Mouse (Mus musculus): ENCODE measurements at regions not wholly inside any gene's neighbourhood (a gene's known extent, or its start where the extent isn't known, plus 50 kb on each side); places are given as distances from the start of the nearest gene placed in this dataset.

GRCm38 (mm10) chr8:11062348-11062946, 54.2 kb upstream of the Irs2 start:
- H3K36me3 ChIP-seq (ENCODE audit: control insufficient read depth, insufficient read depth, low read length): no peaks in the 10 kb centered on the region
- H3K4me1 ChIP-seq (ENCODE audit: control insufficient read depth, insufficient read depth, insufficient read length, low read length): no peaks in the 10 kb centered on the region
- TF ChIP-seq CTCF (IDR thresholded peaks at IDR 0.05; ENCODE audit: extremely low read depth, insufficient read length, insufficient replicate concordance, low read depth, low read length): no peak
- no peak for TF ChIP-seq POLR2A (IDR thresholded peaks at IDR 0.05; ENCODE audit: low read depth, low read length)
- H3K27me3 ChIP-seq (ENCODE audit: control insufficient read depth, insufficient read depth, low read length): no peaks in the 10 kb centered on the region
- 39% methylated on average over 3 of the region's 3 CpGs for WGBS
- no peak overlapping the region for H3K27ac ChIP-seq (ENCODE audit: insufficient read depth, low read depth, low read length)
- no peak overlapping the region for H3K4me3 ChIP-seq (ENCODE audit: low read depth, low read length)

GRCm38 (mm10) chr8:11061711-11062110, 53.5 kb upstream of the Irs2 start:
- 79% methylated on average over 1 of the region's 1 CpGs for WGBS

GRCm38 (mm10) chr8:11060604-11061003, 52.3 kb upstream of the Irs2 start:
- Histone ChIP-seq H3K4me3 (ENCODE audit: low read depth, low read length) (no peak overlapping the region), H3K27me3 (ENCODE audit: control insufficient read depth, insufficient read depth, low read length) (no peaks in the 10 kb centered on the region), H3K36me3 (ENCODE audit: control insufficient read depth, insufficient read depth, low read length) (no peaks in the 10 kb centered on the region), H3K4me1 (ENCODE audit: control insufficient read depth, insufficient read depth, insufficient read length, low read length) (peaks cover 12% of the 10 kb centered on the region), H3K27ac (ENCODE audit: insufficient read depth, low read depth, low read length) (no peak overlapping the region)
- TF ChIP-seq POLR2A (IDR thresholded peaks at IDR 0.05; ENCODE audit: low read depth, low read length) (no peak), CTCF (IDR thresholded peaks at IDR 0.05; ENCODE audit: extremely low read depth, insufficient read length, insufficient replicate concordance, low read depth, low read length) (no peak)
- 83% methylated on average over 3 of the region's 3 CpGs for WGBS

More at GRCm38 (mm10) chr8:11061711-11062110, 53.5 kb upstream of the Irs2 start:
- Histone ChIP-seq H3K27ac (ENCODE audit: insufficient read depth, low read depth, low read length) (no peak overlapping the region), H3K4me1 (ENCODE audit: control insufficient read depth, insufficient read depth, insufficient read length, low read length) (peaks cover 4% of the 10 kb centered on the region; the same call in 1 of the 2 replicates), H3K4me3 (ENCODE audit: low read depth, low read length) (no peak overlapping the region), H3K27me3 (ENCODE audit: control insufficient read depth, insufficient read depth, low read length) (no peaks in the 10 kb centered on the region), H3K36me3 (ENCODE audit: control insufficient read depth, insufficient read depth, low read length) (no peaks in the 10 kb centered on the region)
- TF ChIP-seq CTCF (IDR thresholded peaks at IDR 0.05; ENCODE audit: extremely low read depth, insufficient read length, insufficient replicate concordance, low read depth, low read length) (no peak), POLR2A (IDR thresholded peaks at IDR 0.05; ENCODE audit: low read depth, low read length) (no peak)

DNA sequence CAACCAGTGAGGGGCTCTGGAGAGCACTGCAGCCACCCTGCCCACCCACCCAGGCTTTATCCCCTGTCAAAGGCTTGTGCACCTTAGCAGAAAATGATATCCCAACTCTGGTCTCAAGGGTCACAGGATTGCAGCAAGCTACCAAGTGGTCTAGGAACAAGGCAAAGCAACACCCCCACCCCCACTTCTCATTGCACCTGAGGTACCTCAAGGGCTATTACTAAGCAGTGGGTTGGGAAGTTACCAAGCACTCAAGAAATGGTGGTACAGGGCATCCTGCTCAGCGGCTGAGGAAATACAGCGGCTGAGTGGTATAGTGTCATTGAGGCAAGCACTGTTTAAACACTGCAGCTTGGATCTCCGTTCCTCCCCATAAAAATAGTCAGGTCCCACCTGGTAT, 50.1 kb upstream of the Irs2 start:
- WGBS: 95% methylated on average over 3 of the region's 3 CpGs
- H3K36me3 ChIP-seq (ENCODE audit: control insufficient read depth, insufficient read depth, low read length): no peaks in the 10 kb centered on the region

More for the DNA sequence above, 50.1 kb upstream of the Irs2 start:
- H3K4me3 ChIP-seq (ENCODE audit: low read depth, low read length): no peak overlapping the region
- no peak overlapping the region for H3K27ac ChIP-seq (ENCODE audit: insufficient read depth, low read depth, low read length)
- H3K4me1 ChIP-seq (ENCODE audit: control insufficient read depth, insufficient read depth, insufficient read length, low read length): peaks cover 16% of the 10 kb centered on the region
- TF ChIP-seq CTCF (IDR thresholded peaks at IDR 0.05; ENCODE audit: extremely low read depth, insufficient read length, insufficient replicate concordance, low read depth, low read length) (no peak), POLR2A (IDR thresholded peaks at IDR 0.05; ENCODE audit: low read depth, low read length) (no peak)
- no peaks in the 10 kb centered on the region for H3K27me3 ChIP-seq (ENCODE audit: control insufficient read depth, insufficient read depth, low read length)

All from small intestine, adult 2 months (tissue).